Mouse (Mus musculus): ENCODE data around the gene Sctr.

DNA sequence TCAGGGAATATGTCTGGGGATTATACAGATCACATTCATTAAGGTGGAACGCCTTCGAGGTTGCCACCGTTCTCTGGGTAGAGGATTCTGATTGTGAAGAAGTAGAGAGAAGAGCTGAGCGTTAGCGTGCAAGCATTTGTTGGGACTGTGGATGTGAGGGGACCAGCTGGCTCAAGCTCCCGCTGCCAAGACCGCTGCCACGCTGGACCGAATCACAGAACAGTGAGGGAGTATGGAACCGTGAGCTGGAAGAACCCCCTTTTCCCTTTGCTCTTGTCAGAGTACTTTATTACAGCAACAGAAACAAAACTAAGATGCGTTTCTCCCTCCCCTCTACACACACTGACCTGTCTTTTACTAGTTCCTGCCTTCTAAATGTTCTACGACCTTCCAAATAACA lies 5.9 kb downstream of the Sctr start:
- no peak for TF ChIP-seq POLR2A (IDR thresholded peaks at IDR 0.05; ENCODE audit: extremely low read depth, insufficient read depth, low read length)
- no peak for TF ChIP-seq CTCF (IDR thresholded peaks at IDR 0.05; ENCODE audit: low read depth, low read length)
